Mouse (Mus musculus) MEL (cell line): ENCODE results near the gene Pak7. TPM values are rescaled to one million over a fixed set of nuclear protein-coding genes. Genes with fewer than 3 reads are reported as not detected.

ENCODE experiments used
- DNase-seq: peaks from one replicate; pipeline ENCODE4 v3.0.0; 2011; ENCODE audit warnings: low read depth, low spot score
- H3K27ac ChIP-seq: 2 replicates; pipeline ENCODE4 v1.5.1; 2012; ENCODE audit warnings: low read depth, mild to moderate bottlenecking, control low read depth, low read length, moderate library complexity; ENCODE audit not compliant: control insufficient read depth
- H3K27me3 ChIP-seq, 2 experiments: fragments of 150-350 bp in 1 of 2; sonication (generic) in 1 of 2; 2 replicates each; pipeline ENCODE4 v1.6.1; 2012; ENCODE audit warnings: low read length in 2 of 2, mild to moderate bottlenecking in 2 of 2, improper control_type of control experiment in 1 of 2, moderate library complexity in 1 of 2; ENCODE audit not compliant: insufficient read depth in 2 of 2, control insufficient read depth in 1 of 2
- H3K36me3 ChIP-seq, 2 experiments: 2 replicates each; pipeline ENCODE4 v1.6.1; 2012 to 2014; ENCODE audit warnings: low read length in 2 of 2, improper control_type of control experiment in 1 of 2, inconsistent platforms in 1 of 2, mild to moderate bottlenecking in 1 of 2; ENCODE audit not compliant: insufficient read depth in 2 of 2, control insufficient read depth in 1 of 2
- H3K4me1 ChIP-seq, 2 experiments: fragments of 150-350 bp in 1 of 2; sonication (generic) in 1 of 2; 2 replicates each; pipeline ENCODE4 v1.6.1; 2012; ENCODE audit warnings: low read length in 2 of 2, improper control_type of control experiment in 1 of 2, mild to moderate bottlenecking in 1 of 2; ENCODE audit not compliant: insufficient read depth in 2 of 2, control insufficient read depth in 1 of 2
- H3K4me3 ChIP-seq, 2 experiments: fragments of 150-350 bp in 1 of 2; sonication (generic) in 1 of 2; 2 replicates each; pipeline ENCODE4 v1.5.1; 2012; ENCODE audit warnings: low read depth in 2 of 2, low read length in 2 of 2, mild to moderate bottlenecking in 2 of 2, moderate library complexity in 2 of 2, control low read depth in 1 of 2, improper control_type of control experiment in 1 of 2; ENCODE audit not compliant: control insufficient read depth in 1 of 2, insufficient read depth in 1 of 2
- H3K79me2 ChIP-seq: 2 replicates; pipeline ENCODE4 v1.6.1; 2012; ENCODE audit warnings: mild to moderate bottlenecking, low read length, moderate library complexity; ENCODE audit not compliant: control insufficient read depth, poor library complexity, insufficient read depth
- H3K9ac ChIP-seq: 2 replicates; pipeline ENCODE4 v1.6.1; 2012; ENCODE audit warnings: low read depth, mild to moderate bottlenecking, control low read depth, low read length, moderate library complexity; ENCODE audit not compliant: control insufficient read depth, poor library complexity, severe bottlenecking
- H3K9me3 ChIP-seq: fragments of 150-350 bp; sonication (generic); replicated peaks from 2 replicates; pipeline ENCODE4 v1.6.1; 2012; ENCODE audit warnings: mild to moderate bottlenecking, low read length, improper control_type of control experiment, moderate library complexity; ENCODE audit not compliant: insufficient read depth
- BHLHE40 ChIP-seq: IDR thresholded peaks from 2 replicates; pipeline ENCODE4 v1.6.1; 2012; ENCODE audit warnings: low read depth, mild to moderate bottlenecking, inconsistent platforms, low read length, improper control_type of control experiment, borderline replicate concordance
- CHD1 ChIP-seq: IDR thresholded peaks from 2 replicates; pipeline ENCODE4 v1.6.1; 2012; ENCODE audit warnings: low read depth, mild to moderate bottlenecking, inconsistent platforms, low read length, improper control_type of control experiment
- CHD2 ChIP-seq: IDR thresholded peaks from 2 replicates; pipeline ENCODE4 v1.6.1; 2011; ENCODE audit warnings: low read length, improper control_type of control experiment
- CTCF ChIP-seq, 3 experiments: IDR thresholded peaks in 2 of 3; conservative IDR thresholded peaks in 1 of 3; 2 replicates each; pipeline ENCODE4 v1.5.1; 2011 to 2012; ENCODE audit warnings: low read length in 3 of 3, low read depth in 2 of 3, mild to moderate bottlenecking in 2 of 3, improper control_type of control experiment in 1 of 3, inconsistent platforms in 1 of 3, mixed read lengths in 1 of 3, moderate library complexity in 1 of 3; ENCODE audit not compliant: control insufficient read depth in 1 of 3, insufficient read depth in 1 of 3, poor library complexity in 1 of 3, severe bottlenecking in 1 of 3
- ELF1 ChIP-seq: IDR thresholded peaks from 2 replicates; pipeline ENCODE4 v1.6.1; 2014; ENCODE audit warnings: low read depth, mild to moderate bottlenecking, inconsistent platforms, low read length, improper control_type of control experiment, moderate library complexity
- KAT2A ChIP-seq: conservative IDR thresholded peaks from 2 replicates; pipeline ENCODE4 v1.6.1; 2012; ENCODE audit warnings: low read depth, low read length, improper control_type of control experiment, inconsistent platforms
- MEF2A ChIP-seq: IDR thresholded peaks from 2 replicates; pipeline ENCODE4 v1.6.1; 2014; ENCODE audit warnings: low read depth, mild to moderate bottlenecking, inconsistent platforms, low read length, improper control_type of control experiment; ENCODE audit not compliant: poor library complexity, insufficient replicate concordance, severe bottlenecking; ENCODE audit errors: extremely low read depth
- MYB ChIP-seq: IDR thresholded peaks from 2 replicates; pipeline ENCODE4 v1.6.1; 2011; ENCODE audit warnings: mild to moderate bottlenecking, low read depth, low read length, improper control_type of control experiment
- MYC ChIP-seq: IDR thresholded peaks from 2 replicates; pipeline ENCODE4 v1.6.1; 2011; ENCODE audit warnings: low read depth, mild to moderate bottlenecking, low read length, improper control_type of control experiment, moderate library complexity
- NELFE ChIP-seq: IDR thresholded peaks from 2 replicates; pipeline ENCODE4 v1.6.1; 2011; ENCODE audit warnings: low read depth, low read length, improper control_type of control experiment
- POLR2AphosphoS5 ChIP-seq: IDR thresholded peaks from 2 replicates; pipeline ENCODE4 v1.6.1; 2012; ENCODE audit warnings: low read depth, borderline replicate concordance, mild to moderate bottlenecking, inconsistent platforms, low read length, moderate library complexity, mixed read lengths
- SMC3 ChIP-seq: IDR thresholded peaks from 2 replicates; pipeline ENCODE4 v1.6.1; 2011; ENCODE audit warnings: low read depth, low read length, improper control_type of control experiment
- TBP ChIP-seq: IDR thresholded peaks from 2 replicates; pipeline ENCODE4 v1.8.0; 2011; ENCODE audit warnings: low read depth, low read length, improper control_type of control experiment
- USF1 ChIP-seq: IDR thresholded peaks from 2 replicates; pipeline ENCODE4 v1.6.1; 2014; ENCODE audit warnings: low read depth, mild to moderate bottlenecking, inconsistent platforms, low read length, improper control_type of control experiment, moderate library complexity
- ZKSCAN1 ChIP-seq: IDR thresholded peaks from 2 replicates; pipeline ENCODE4 v1.6.1; 2012; ENCODE audit warnings: low read depth, mild to moderate bottlenecking, inconsistent platforms, low read length, improper control_type of control experiment, moderate library complexity
- ZNF384 ChIP-seq: IDR thresholded peaks from 2 replicates; pipeline ENCODE4 v1.6.1; 2012; ENCODE audit warnings: low read depth, mild to moderate bottlenecking, inconsistent platforms, low read length, improper control_type of control experiment
- polyA plus RNA-seq, 2 experiments: library from polyadenylated mRNA; stranded (reverse) in 1 of 2; unstranded in 1 of 2; fragments of >175 nt in 1 of 2; fragments of >200 nt in 1 of 2; gene quantifications; 2 replicates each; pipeline versions ENCODE4 v1.2.1 to v1.2.4; 2012; ENCODE audit warnings: low replicate concordance in 2 of 2, low read depth in 1 of 2; ENCODE audit not compliant: insufficient read length in 2 of 2, insufficient read depth in 1 of 2, missing spikeins in 1 of 2
- total RNA-seq: library from RNA; depleted of rRNA; stranded (reverse); fragments of 300-350 nt; gene quantifications from 2 replicates; pipeline ENCODE4 v1.2.3, GENCODE M21; 2012

The Pak7 gene
- total and polyA plus RNA-seq, 3 experiments = not detected

DNA sequence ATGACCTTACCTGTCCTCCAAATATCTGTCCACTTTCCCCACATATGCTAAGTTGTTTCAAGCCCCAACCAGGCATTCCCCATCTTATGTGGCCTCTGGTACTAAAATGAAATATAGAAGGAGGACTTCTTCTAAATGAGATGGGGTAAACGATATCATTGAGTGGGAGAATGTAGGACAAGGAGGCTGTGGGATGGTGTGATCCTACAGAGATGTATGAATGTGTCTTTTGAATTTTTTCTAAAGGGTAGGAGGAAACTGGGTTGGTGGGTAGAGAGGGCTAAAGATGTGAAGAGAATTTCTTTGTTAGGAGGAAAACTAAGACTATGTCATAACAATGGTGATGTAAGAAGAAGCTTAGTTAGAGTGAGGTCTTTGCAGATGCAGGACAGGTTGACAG lies 57.8 kb downstream of the Pak7 start:
- H3K4me3 ChIP-seq = no peak overlapping the region
- no peak overlapping the region for H3K27ac ChIP-seq
- no peaks in the 10 kb centered on the region for H3K9me3 ChIP-seq
- no peaks in the 10 kb centered on the region for H3K4me1 ChIP-seq
- H3K79me2 ChIP-seq = no peaks in the 10 kb centered on the region
- H3K27me3 ChIP-seq = no peaks in the 10 kb centered on the region
- H3K36me3 ChIP-seq = no peaks in the 10 kb centered on the region
- TF ChIP-seq MEF2A = no peak
- TF ChIP-seq SMC3 = no peak
- TF ChIP-seq NELFE = no peak
- no peak for TF ChIP-seq CHD2
- H3K9ac ChIP-seq = no peak overlapping the region
- DNase-seq = no peak

DNA sequence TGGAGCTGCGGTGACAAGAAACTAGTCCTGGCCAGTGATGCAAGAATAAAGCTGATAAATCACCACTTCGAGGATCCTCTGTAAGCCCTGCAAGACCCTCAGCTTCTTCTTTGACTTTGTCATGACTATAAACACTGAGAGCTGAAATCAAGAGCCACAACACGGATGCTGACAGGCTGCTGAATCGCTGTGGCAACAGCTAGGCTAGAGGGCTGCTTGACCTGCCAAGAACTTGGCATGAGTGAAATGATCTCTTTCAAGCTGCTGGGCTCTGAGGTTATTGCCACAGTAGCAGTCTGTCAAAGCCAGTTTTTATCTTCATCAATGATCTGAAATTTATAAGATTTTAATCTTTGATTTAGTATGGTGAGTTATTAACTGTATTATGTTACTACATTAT lies 62.1 kb downstream of the Pak7 start:
- H3K27me3 ChIP-seq = no peaks in the 10 kb centered on the region
- no peak overlapping the region for H3K4me3 ChIP-seq
- DNase-seq = no peak
- no peaks in the 10 kb centered on the region for H3K79me2 ChIP-seq
- no peaks in the 10 kb centered on the region for H3K36me3 ChIP-seq
- no peaks in the 10 kb centered on the region for H3K9me3 ChIP-seq
- no peak overlapping the region for H3K27ac ChIP-seq
- no peaks in the 10 kb centered on the region for H3K4me1 ChIP-seq
- TF ChIP-seq CTCF (IDR thresholded peaks at IDR 0.05 in 2 of 3, conservative IDR thresholded peaks at IDR 0.05 in 1 of 3; ENCODE audit: control insufficient read depth in 1 of 3, insufficient read depth in 1 of 3, low read depth in 2 of 3, low read length in 3 of 3, poor library complexity in 1 of 3, severe bottlenecking in 1 of 3) (no peak), ELF1 (no peak), USF1 (no peak)
- TF ChIP-seq, all 39 proteins: peak for 0
- no peak overlapping the region for H3K9ac ChIP-seq

DNA sequence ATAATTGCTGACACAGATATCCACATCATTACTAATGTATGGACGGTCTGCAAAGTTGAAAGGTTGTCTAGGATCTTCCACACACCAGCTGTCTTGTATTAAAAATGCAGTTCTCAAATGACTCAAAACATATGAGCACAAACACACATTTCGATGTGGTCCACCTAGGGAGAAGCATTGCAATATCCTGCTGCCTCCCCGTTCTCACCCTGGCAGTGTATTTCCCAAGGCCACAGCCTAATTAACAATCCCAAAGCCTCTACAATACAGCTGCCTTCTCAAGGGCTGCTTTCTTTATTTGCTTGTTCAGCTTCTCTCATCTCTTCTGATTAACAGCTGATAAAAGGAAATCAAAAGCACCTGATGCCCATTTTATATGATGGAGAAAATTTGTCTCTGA lies 78.5 kb downstream of the Pak7 start:
- no peak overlapping the region for H3K27ac ChIP-seq
- H3K36me3 ChIP-seq = no peaks in the 10 kb centered on the region
- no peak overlapping the region for H3K4me3 ChIP-seq
- no peaks in the 10 kb centered on the region for H3K27me3 ChIP-seq
- no peak for TF ChIP-seq MYB
- no peak for TF ChIP-seq MYC
- TF ChIP-seq ZKSCAN1 = no peak
- no peak for TF ChIP-seq MEF2A
- TF ChIP-seq CHD2 = no peak
- no peak for TF ChIP-seq CTCF (IDR thresholded peaks at IDR 0.05 in 2 of 3, conservative IDR thresholded peaks at IDR 0.05 in 1 of 3; ENCODE audit: control insufficient read depth in 1 of 3, insufficient read depth in 1 of 3, low read depth in 2 of 3, low read length in 3 of 3, poor library complexity in 1 of 3, severe bottlenecking in 1 of 3)
- TF ChIP-seq POLR2AphosphoS5 = no peak
- no peak for TF ChIP-seq CHD1
- TF ChIP-seq ZNF384 = no peak
- no peak for TF ChIP-seq TBP
- no peak for TF ChIP-seq SMC3
- no peak for TF ChIP-seq KAT2A
- no peak for TF ChIP-seq BHLHE40
- H3K4me1 ChIP-seq = no peaks in the 10 kb centered on the region
- H3K79me2 ChIP-seq = no peaks in the 10 kb centered on the region
- H3K9ac ChIP-seq = no peak overlapping the region
- DNase-seq = no peak
- no peaks in the 10 kb centered on the region for H3K9me3 ChIP-seq
